Mouse (Mus musculus) neural tube, embryonic 15.5 days (tissue): ENCODE measurements around the gene Mbd3. TPM values are rescaled to one million over a fixed set of nuclear protein-coding genes. Genes with fewer than 3 reads are reported as not detected.

Source experiments
- ATAC-seq: fragments of 200-750 bp; cut with Nextera tagmentation; 2 replicates; pipeline ENCODE4 v1.8.0; 2017; ENCODE audit warnings: mild to moderate bottlenecking, moderate TSS enrichment, moderate library complexity; ENCODE audit not compliant: low FRiP score
- H3K27ac ChIP-seq: fragments of 300-500 bp; sonication (generic); replicated peaks from 2 replicates; pipeline ENCODE4 v1.5.1; 2015; ENCODE audit warnings: mild to moderate bottlenecking, inconsistent platforms
- H3K27me3 ChIP-seq: fragments of 300-500 bp; sonication (generic); replicated peaks from 2 replicates; pipeline ENCODE4 v1.6.1; 2015; ENCODE audit warnings: inconsistent platforms
- H3K36me3 ChIP-seq: fragments of 300-500 bp; sonication (generic); 2 replicates; pipeline ENCODE4 v1.6.1; 2015; ENCODE audit warnings: inconsistent platforms
- H3K4me1 ChIP-seq: fragments of 300-500 bp; sonication (generic); 2 replicates; pipeline ENCODE4 v1.6.1; 2015; ENCODE audit warnings: inconsistent platforms
- H3K4me2 ChIP-seq: fragments of 300-500 bp; sonication (generic); 2 replicates; pipeline ENCODE4 v1.6.1; 2015; ENCODE audit warnings: inconsistent platforms, mild to moderate bottlenecking, moderate library complexity
- H3K4me3 ChIP-seq: fragments of 300-500 bp; sonication (generic); replicated peaks from 2 replicates; pipeline ENCODE4 v1.5.1; 2015; ENCODE audit warnings: mild to moderate bottlenecking, inconsistent platforms
- H3K9ac ChIP-seq: fragments of 300-500 bp; sonication (generic); replicated peaks from 2 replicates; pipeline ENCODE4 v1.6.1; 2015; ENCODE audit warnings: mild to moderate bottlenecking, inconsistent platforms
- H3K9me3 ChIP-seq: fragments of 300-500 bp; sonication (generic); replicated peaks from 2 replicates; pipeline ENCODE4 v1.6.1; 2016; ENCODE audit warnings: inconsistent platforms
- WGBS: fragments of 180-500 bp; shearing (Covaris S2); methylation state at CpG from one replicate; pipeline ENCODE4 v1.1.7; 2015; ENCODE audit warnings: mixed read lengths; 5-methylcytosine and 5-hydroxymethylcytosine counted together
- polyA plus RNA-seq: library from polyadenylated mRNA; unstranded; fragments of >200 nt; fragmentation: Nextera tagmentation; extraction: Ambion mirVana; gene quantifications from 2 replicates; pipeline ENCODE4 v1.2.1, GENCODE M21; 2015

The Mbd3 gene
- polyA plus RNA-seq, 1 experiment from 2014 or later, result 195 TPM

DNA sequence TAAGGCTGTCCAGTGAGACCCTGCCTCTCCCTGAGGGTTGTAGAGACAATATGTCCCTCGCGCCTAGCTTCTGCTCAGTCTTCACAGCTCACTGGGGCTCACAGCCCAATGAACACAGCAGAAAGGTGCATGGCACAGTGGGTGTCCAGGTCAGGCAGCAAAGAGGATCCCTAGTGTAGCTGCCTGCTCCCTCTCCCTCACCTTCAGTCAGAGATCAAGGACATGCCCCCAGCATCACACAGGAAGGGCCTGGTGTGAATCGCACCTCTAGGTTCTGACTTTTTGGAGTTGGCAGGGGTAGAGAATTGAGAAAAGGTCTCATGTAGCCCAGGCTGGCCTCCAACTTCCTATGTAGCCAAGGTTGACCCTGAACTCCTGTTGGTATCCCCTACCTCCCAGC lies 35.5 kb upstream of the Mbd3 start:
- no peaks in the 10 kb centered on the region for H3K27me3 ChIP-seq
- WGBS, result 78% methylated on average over 3 of the region's 3 CpGs
- no peak for ATAC-seq

DNA sequence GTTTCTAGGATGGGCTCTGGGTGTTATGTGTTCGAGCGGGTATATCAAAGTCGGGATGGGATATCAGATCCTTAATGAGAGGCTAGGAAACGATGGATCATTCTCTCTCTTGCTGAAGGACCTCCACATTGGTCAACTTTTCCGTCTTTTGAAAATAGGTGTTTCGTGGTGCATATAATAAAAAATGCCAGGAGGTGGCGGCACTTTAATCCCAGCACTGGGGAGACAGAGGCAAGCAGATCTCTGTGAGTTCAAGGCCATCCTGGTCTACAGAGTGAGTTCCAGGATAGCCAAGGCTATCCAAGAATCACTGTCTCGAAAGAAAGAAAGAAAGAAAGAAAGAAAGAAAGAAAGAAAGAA lies 34.9 kb upstream of the Mbd3 start:
- 14% methylated on average over 8 of the region's 8 CpGs for WGBS

More for the DNA sequence above, 35.5 kb upstream of the Mbd3 start:
- peaks cover 5% of the 10 kb centered on the region; the same call in 1 of the 2 replicates for H3K36me3 ChIP-seq
- H3K4me1 ChIP-seq, result peaks cover 25% of the 10 kb centered on the region
- H3K9ac ChIP-seq, result no peak overlapping the region
- no peak overlapping the region for H3K4me2 ChIP-seq
- H3K27ac ChIP-seq, result no peak overlapping the region
- no peak overlapping the region for H3K4me3 ChIP-seq
- no peaks in the 10 kb centered on the region for H3K9me3 ChIP-seq

DNA sequence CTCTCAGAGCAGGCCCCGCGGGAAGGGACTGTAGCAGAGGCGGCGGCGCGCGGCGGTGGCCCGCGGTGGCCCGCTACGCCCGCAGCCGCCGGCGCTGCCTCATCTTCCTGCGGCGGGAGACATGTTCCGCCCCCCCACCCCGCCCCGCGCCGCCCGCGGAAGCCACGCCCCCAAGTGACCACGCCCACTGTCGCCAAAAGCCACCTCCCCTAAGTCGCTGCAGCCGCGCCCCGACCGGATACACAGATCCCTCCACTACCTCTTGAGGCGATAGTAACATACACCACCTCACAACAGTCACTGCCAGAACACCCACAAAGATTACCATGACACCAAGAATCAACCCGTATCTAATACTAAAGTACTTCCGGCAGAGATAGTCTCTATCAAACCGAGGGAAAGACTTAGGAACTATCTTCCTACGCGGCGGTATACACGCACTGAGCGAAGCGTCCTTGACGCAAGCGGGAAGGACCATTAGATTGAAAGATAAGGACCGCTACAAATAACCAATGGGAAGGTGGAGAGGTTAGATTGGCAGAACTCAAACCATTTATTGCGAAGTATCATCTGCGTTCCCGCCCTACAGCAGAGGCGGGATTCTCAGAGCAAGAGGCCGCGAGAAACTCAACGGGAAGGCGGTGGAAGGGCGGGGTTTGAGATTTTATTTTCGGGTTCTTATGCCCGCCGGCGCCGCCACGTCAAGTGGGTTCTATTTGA lies 34.3 kb upstream of the Mbd3 start, which contains the start of gene Tcf3:
Gene Tcf3, minus strand, starts transcription at position 135 of the 720 bp plus-strand sequence.
- WGBS, result under 1% methylated on average over 58 of the region's 61 CpGs
- ATAC-seq, result peak; percentile 94

More for the DNA sequence above, 34.9 kb upstream of the Mbd3 start:
- Histone ChIP-seq H3K36me3 (peaks cover 10% of the 10 kb centered on the region), H3K4me3 (peak overlapping the region; percentile 95), H3K27me3 (no peaks in the 10 kb centered on the region), H3K9me3 (no peaks in the 10 kb centered on the region), H3K4me2 (peak overlapping the region; percentile 20), H3K9ac (no peak overlapping the region), H3K27ac (peak overlapping the region; percentile 98), H3K4me1 (peaks cover 25% of the 10 kb centered on the region)
- ATAC-seq, result no peak

DNA sequence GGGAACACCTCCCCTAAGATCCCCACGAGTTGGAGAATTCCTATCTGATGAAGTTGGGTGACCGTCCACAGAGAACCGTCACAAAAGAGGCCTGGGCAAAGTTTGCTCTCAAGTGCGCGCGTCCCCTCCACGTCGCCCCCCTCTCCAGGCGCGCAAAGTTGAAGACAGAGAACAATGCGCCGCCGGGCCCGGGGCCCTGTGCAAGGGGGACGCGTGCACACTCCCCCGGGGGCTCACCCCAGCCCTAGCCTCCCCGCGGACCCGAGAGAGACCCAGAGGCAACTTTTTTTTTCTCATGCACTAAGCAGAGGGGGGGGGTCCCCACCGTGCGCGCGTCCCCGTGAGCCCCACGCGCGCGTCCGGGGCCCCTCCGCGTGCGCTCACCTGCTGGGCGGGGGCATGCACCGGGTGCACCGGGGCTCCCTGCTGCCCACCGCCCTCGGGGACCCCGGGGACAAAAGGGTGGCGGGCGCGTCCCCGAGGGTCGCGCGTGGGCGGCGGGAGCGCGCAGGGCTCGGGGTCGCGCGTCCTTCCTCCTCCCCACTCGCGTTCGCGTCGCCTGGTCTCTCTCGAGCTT lies 33.7 kb upstream of the Mbd3 start:
- H3K9me3 ChIP-seq, result no peaks in the 10 kb centered on the region
- peaks cover 25% of the 10 kb centered on the region for H3K4me1 ChIP-seq
- peak overlapping the region; percentile 92 for H3K9ac ChIP-seq
- H3K4me2 ChIP-seq, result peak overlapping the region; percentile 82
- H3K36me3 ChIP-seq, result peaks cover 21% of the 10 kb centered on the region
- peak; percentile 27 for ATAC-seq
- H3K4me3 ChIP-seq, result peak overlapping the region; percentile 95
- peak overlapping the region; percentile 98 for H3K27ac ChIP-seq
- no peaks in the 10 kb centered on the region for H3K27me3 ChIP-seq
- WGBS, result under 1% methylated on average over 60 of the region's 60 CpGs

More for the DNA sequence above, 34.3 kb upstream of the Mbd3 start, which contains the start of gene Tcf3:
- Histone ChIP-seq H3K4me1 (peaks cover 25% of the 10 kb centered on the region), H3K4me2 (peak within 1 kb of the TSS; percentile 82), H3K9me3 (no peaks in the 10 kb centered on the region), H3K4me3 (peak within 1 kb of the TSS; percentile 95), H3K36me3 (peaks cover 15% of the 10 kb centered on the region), H3K27ac (peak within 1 kb of the TSS; percentile 98), H3K9ac (peak within 1 kb of the TSS; percentile 92), H3K27me3 (no peaks in the 10 kb centered on the region)

DNA sequence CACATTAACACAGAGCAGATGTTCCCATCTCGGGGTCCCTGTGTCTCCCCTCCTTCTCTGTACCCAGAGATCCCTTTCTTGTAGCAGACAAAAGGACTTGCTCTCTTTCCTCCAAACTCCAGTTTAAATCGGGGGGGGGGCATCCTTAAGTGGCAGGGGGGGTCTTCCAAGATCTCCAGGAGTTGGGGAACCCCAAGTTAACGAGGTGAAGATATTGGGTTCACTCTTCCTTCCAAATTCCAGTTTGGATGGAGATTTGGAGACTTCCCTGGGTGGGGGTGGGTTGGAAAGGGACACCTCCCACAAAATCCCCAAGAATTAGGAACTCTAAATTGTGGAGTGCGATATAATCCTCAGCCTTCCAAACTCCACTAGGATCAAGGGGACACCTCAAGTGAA lies 33.0 kb upstream of the Mbd3 start:
- ATAC-seq, result no peak
- H3K36me3 ChIP-seq, result peaks cover 26% of the 10 kb centered on the region
- 1% methylated on average over 4 of the region's 4 CpGs for WGBS
- peak overlapping the region; percentile 82 for H3K4me2 ChIP-seq
- no peaks in the 10 kb centered on the region for H3K27me3 ChIP-seq
- H3K4me1 ChIP-seq, result peaks cover 25% of the 10 kb centered on the region
- H3K9me3 ChIP-seq, result no peaks in the 10 kb centered on the region
- peak overlapping the region; percentile 95 for H3K4me3 ChIP-seq
- H3K27ac ChIP-seq, result peak overlapping the region; percentile 98; the same call in 1 of the 2 replicates
- peak overlapping the region; percentile 92 for H3K9ac ChIP-seq

DNA sequence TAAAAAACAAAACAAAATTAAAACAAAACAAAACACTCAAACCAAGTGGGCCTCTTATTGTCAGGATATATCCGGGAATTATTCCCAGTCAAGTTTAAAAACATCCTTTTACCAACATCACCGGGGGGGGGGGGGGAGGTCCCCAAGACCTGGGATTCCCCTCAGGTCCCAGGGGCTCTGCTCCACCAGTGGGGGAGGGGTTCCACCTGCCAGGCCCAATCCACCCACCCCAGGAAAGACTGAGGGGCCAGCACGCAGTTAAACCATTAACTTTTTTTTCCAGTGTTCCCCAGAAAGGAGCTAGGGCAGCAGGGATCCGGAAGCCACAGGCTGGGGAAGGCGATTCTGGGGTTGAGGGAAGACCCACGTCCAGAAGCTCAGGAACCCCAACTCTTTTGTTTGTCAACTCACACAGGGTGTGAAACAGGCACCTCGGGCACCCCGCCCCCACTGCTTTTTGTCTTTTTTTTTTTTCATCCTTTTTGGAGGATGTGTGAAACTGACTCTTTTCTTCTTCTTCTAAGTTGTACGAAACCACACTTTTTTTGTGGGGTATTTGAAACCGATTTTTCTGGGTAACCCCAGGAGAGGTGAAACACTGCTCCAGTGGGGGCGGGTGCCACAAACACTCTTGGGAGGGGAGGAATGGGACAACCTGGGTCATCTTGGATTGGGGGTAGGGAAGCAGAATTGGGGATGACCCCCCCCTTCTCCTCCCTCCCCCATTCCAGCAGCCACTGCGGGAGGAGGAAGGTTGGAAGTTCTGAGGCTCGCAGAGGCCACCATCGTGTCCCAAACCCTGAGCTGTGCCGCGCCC lies 32.4 kb upstream of the Mbd3 start:
- Histone ChIP-seq H3K36me3 (peaks cover 32% of the 10 kb centered on the region), H3K4me2 (peak overlapping the region; percentile 82), H3K27ac (peak overlapping the region; percentile 37), H3K4me1 (peaks cover 25% of the 10 kb centered on the region), H3K9ac (peak overlapping the region; percentile 92), H3K27me3 (no peaks in the 10 kb centered on the region), H3K9me3 (no peaks in the 10 kb centered on the region), H3K4me3 (peak overlapping the region; percentile 95)
- 14% methylated on average over 16 of the region's 16 CpGs for WGBS
- no peak for ATAC-seq

DNA sequence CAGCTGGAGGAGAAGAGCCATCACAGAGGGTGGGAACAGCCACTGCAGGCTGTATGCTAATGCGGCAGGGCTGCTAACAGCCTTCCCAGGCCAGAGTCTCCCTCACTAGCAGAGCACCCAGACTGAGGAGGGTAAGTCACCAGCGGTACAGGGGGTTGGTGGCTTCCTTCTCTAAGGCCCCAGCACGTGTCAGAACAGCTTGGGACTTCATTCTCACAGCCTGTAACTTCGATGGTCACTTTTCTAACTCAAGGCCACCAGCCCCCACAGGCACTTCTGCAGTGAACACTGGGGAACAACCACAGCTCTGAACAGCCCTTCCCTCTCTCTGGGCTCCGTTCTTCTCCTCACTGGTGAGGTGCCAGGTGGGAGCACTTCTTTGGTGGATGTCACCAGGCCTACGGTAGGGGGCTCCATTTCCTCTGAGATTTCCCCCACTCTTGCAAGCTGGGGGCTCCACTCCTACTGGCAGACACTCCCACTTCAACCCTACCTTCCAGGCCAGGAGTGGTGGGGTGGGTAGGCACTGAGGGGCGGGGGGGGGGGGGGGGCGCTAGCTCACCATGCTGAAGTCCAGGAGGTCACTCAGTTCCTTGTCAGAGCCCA lies 31.1 kb upstream of the Mbd3 start:
- Histone ChIP-seq H3K9ac (no peak overlapping the region), H3K36me3 (peaks cover 45% of the 10 kb centered on the region), H3K27me3 (no peaks in the 10 kb centered on the region), H3K4me3 (no peak overlapping the region), H3K4me2 (no peak overlapping the region), H3K9me3 (no peaks in the 10 kb centered on the region), H3K27ac (no peak overlapping the region), H3K4me1 (peaks cover 21% of the 10 kb centered on the region)
- ATAC-seq, result no peak
- WGBS, result 76% methylated on average over 7 of the region's 8 CpGs

DNA sequence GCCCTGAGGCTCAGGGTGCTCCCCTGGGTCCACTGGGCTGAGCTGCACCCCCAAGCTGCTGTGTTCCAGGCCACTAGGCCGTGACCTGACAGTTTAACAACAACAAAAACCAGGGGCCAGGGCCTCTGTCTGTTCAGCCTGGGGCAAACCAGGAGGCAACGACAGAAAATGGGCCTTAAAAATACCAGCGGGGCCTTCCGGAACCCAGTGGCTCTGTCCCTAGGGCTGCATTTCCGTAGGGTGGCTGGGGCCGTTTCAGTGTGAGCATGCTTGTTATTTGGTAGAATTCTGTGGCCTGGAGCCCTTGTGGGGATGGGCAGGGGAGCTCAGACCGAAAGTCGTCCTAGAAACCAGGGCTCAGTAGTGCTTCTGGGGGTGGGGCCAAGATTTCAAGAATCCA lies 30.4 kb upstream of the Mbd3 start:
- Histone ChIP-seq H3K27me3 (no peaks in the 10 kb centered on the region), H3K9ac (0 out of 2 replicates have a peak overlapping the region, but pooled peaks have one; percentile 2), H3K4me1 (peaks cover 21% of the 10 kb centered on the region), H3K4me3 (no peak overlapping the region), H3K9me3 (no peaks in the 10 kb centered on the region), H3K4me2 (no peak overlapping the region), H3K27ac (no peak overlapping the region), H3K36me3 (peaks cover 52% of the 10 kb centered on the region)
- WGBS, result 85% methylated on average over 8 of the region's 8 CpGs
- ATAC-seq, result no peak

DNA sequence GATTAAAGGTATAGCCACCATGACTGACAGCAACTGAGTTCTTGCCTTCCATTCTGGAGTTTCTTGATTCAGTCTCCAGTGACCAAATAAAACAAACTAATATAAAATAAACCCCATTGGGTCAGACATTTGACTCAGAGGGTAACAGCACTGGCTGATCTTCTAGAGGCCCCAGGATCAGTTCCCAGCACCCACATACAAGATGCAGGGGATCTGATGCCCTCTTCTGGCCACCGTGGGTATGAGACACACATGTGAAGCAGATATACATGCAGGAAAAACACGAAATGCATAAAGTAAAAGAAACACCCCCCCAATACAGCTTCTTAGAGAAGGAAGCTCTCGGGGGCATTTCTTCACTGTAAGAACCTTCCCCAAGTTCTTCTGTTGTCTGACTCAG lies 25.7 kb upstream of the Mbd3 start:
- no peak for ATAC-seq
- Histone ChIP-seq H3K4me3 (no peak overlapping the region), H3K27me3 (no peaks in the 10 kb centered on the region), H3K4me2 (no peak overlapping the region), H3K4me1 (peaks cover 19% of the 10 kb centered on the region; the same call in 1 of the 2 replicates), H3K27ac (no peak overlapping the region), H3K36me3 (peaks cover 67% of the 10 kb centered on the region), H3K9me3 (no peaks in the 10 kb centered on the region), H3K9ac (no peak overlapping the region)
- 95% methylated on average over 3 of the region's 3 CpGs for WGBS

DNA sequence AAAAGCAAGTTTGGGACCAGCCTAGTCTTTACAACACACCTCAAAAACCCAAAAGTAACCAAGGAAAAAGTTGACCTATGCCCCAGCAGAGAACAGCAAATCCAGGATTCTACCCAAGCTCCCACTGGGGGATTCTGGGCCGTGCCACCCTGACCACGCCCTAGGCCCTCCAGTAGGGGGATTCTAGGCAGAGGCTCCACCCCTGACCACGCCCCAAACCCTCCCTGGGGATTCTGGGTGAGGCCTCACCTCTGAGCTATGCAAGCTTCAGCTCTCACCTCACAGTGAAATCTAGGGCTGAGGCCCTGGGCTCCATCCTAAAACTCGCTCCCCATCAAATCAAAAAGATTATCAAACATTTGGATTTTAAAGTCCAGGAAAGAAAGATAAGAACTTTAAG lies 24.2 kb upstream of the Mbd3 start:
- H3K4me3 ChIP-seq, result no peak overlapping the region
- no peak for ATAC-seq
- H3K9me3 ChIP-seq, result no peaks in the 10 kb centered on the region
- H3K9ac ChIP-seq, result no peak overlapping the region
- peaks cover 30% of the 10 kb centered on the region for H3K4me1 ChIP-seq
- peaks cover 69% of the 10 kb centered on the region for H3K36me3 ChIP-seq
- 56% methylated on average over 4 of the region's 4 CpGs for WGBS
- no peak overlapping the region for H3K4me2 ChIP-seq
- H3K27me3 ChIP-seq, result no peaks in the 10 kb centered on the region
- H3K27ac ChIP-seq, result no peak overlapping the region
